Mouse (Mus musculus) stomach, embryonic 15.5 days (tissue): ENCODE results near the gene Bpifb3. TPM values are rescaled to one million over a fixed set of nuclear protein-coding genes. Genes with fewer than 3 reads are reported as not detected.

Experiments used
- ATAC-seq: fragments of 200-750 bp; cut with Nextera tagmentation; 2 replicates; pipeline ENCODE4 v1.8.0; 2017; ENCODE audit warnings: low read depth, moderate number of reproducible peaks, moderate TSS enrichment; ENCODE audit not compliant: insufficient read depth, low FRiP score
- H3K27ac ChIP-seq: fragments of 300-500 bp; sonication (generic); 2 replicates; pipeline ENCODE4 v1.5.1; 2015; ENCODE audit warnings: mild to moderate bottlenecking, inconsistent platforms
- H3K27me3 ChIP-seq: fragments of 300-500 bp; sonication (generic); replicated peaks from 2 replicates; pipeline ENCODE4 v1.6.1; 2015; ENCODE audit warnings: inconsistent platforms
- H3K36me3 ChIP-seq: fragments of 300-500 bp; sonication (generic); 2 replicates; pipeline ENCODE4 v1.6.1; 2015; ENCODE audit warnings: inconsistent platforms
- H3K4me1 ChIP-seq: fragments of 300-500 bp; sonication (generic); 2 replicates; pipeline ENCODE4 v1.6.1; 2015; ENCODE audit warnings: inconsistent platforms
- H3K4me2 ChIP-seq: fragments of 300-500 bp; sonication (generic); 2 replicates; pipeline ENCODE4 v1.6.1; 2015; ENCODE audit warnings: mild to moderate bottlenecking, inconsistent platforms
- H3K4me3 ChIP-seq: fragments of 300-500 bp; sonication (generic); replicated peaks from 2 replicates; pipeline ENCODE4 v1.5.1; 2015; ENCODE audit warnings: inconsistent platforms
- H3K9ac ChIP-seq: fragments of 300-500 bp; sonication (generic); 2 replicates; pipeline ENCODE4 v1.6.1; 2015; ENCODE audit warnings: inconsistent platforms
- H3K9me3 ChIP-seq: fragments of 300-500 bp; sonication (generic); 2 replicates; pipeline ENCODE4 v1.6.1; 2016; ENCODE audit warnings: inconsistent platforms
- WGBS: fragments of 180-500 bp; shearing (Covaris S2); methylation state at CpG from one replicate; pipeline ENCODE4 v1.1.7; 2015; 5-methylcytosine and 5-hydroxymethylcytosine counted together
- polyA plus RNA-seq: library from polyadenylated mRNA; unstranded; fragments of >200 nt; fragmentation: Nextera tagmentation; extraction: Ambion mirVana; gene quantifications from 2 replicates; pipeline ENCODE4 v1.2.1, GENCODE M21; 2015

Gene Bpifb3
- polyA plus RNA-seq, 1 experiment from 2014 or later: not detected

- Histone ChIP-seq H3K4me2 (no peak within 1 kb of the TSS), H3K27ac (no peak within 1 kb of the TSS), H3K4me1 (no peaks in the 10 kb centered on the region), H3K4me3 (no peak within 1 kb of the TSS), H3K9me3 (no peaks in the 10 kb centered on the region), H3K27me3 (no peaks in the 10 kb centered on the region), H3K9ac (no peak within 1 kb of the TSS), H3K36me3 (no peaks in the 10 kb centered on the region)
- no peak for ATAC-seq
- WGBS: 81% methylated on average over 5 of the region's 5 CpGs
These were observed 19.8 kb downstream of the Bpifb3 start, which contains the start of gene Bpifb4 for GRCm38 (mm10) chr2:153937843-153938242. Gene Bpifb4, plus strand, starts transcription at chr2:153938212.

- H3K4me3 ChIP-seq: no peak overlapping the region
- WGBS: 40% methylated on average over 3 of the region's 3 CpGs
- H3K27me3 ChIP-seq: no peaks in the 10 kb centered on the region
- H3K9ac ChIP-seq: no peak overlapping the region
- no peaks in the 10 kb centered on the region for H3K4me1 ChIP-seq
- no peak for ATAC-seq
- H3K9me3 ChIP-seq: no peaks in the 10 kb centered on the region
- H3K36me3 ChIP-seq: no peaks in the 10 kb centered on the region
- no peak overlapping the region for H3K4me2 ChIP-seq
- H3K27ac ChIP-seq: no peak overlapping the region
These were observed 25.5 kb downstream of the Bpifb3 start for GRCm38 (mm10) chr2:153943537-153943936.

GRCm38 (mm10) chr2:153944567-153944966 lies 26.5 kb downstream of the Bpifb3 start:
- Histone ChIP-seq H3K36me3 (no peaks in the 10 kb centered on the region), H3K27me3 (no peaks in the 10 kb centered on the region), H3K27ac (no peak overlapping the region), H3K9me3 (no peaks in the 10 kb centered on the region), H3K4me1 (no peaks in the 10 kb centered on the region), H3K9ac (no peak overlapping the region), H3K4me3 (no peak overlapping the region), H3K4me2 (no peak overlapping the region)
- ATAC-seq: peak; percentile 38; the same call in 1 of the 2 replicates
- 71% methylated on average over 8 of the region's 8 CpGs for WGBS

GRCm38 (mm10) chr2:153952897-153953296 lies 34.9 kb downstream of the Bpifb3 start:
- Histone ChIP-seq H3K36me3 (no peaks in the 10 kb centered on the region), H3K27me3 (no peaks in the 10 kb centered on the region), H3K4me1 (no peaks in the 10 kb centered on the region), H3K27ac (no peak overlapping the region), H3K9ac (no peak overlapping the region), H3K4me3 (no peak overlapping the region), H3K4me2 (no peak overlapping the region), H3K9me3 (no peaks in the 10 kb centered on the region)
- no peak for ATAC-seq
- 21% methylated on average over 6 of the region's 6 CpGs for WGBS

GRCm38 (mm10) chr2:153953836-153954235 lies 35.8 kb downstream of the Bpifb3 start:
- Histone ChIP-seq H3K4me1 (no peaks in the 10 kb centered on the region), H3K27me3 (no peaks in the 10 kb centered on the region), H3K9ac (no peak overlapping the region), H3K4me3 (no peak overlapping the region), H3K36me3 (no peaks in the 10 kb centered on the region), H3K4me2 (peak overlapping the region; percentile 32; the same call in 1 of the 2 replicates), H3K27ac (no peak overlapping the region), H3K9me3 (no peaks in the 10 kb centered on the region)
- ATAC-seq: no peak
- 6% methylated on average over 6 of the region's 6 CpGs for WGBS

GRCm38 (mm10) chr2:153962821-153963331 lies 44.8 kb downstream of the Bpifb3 start:
- no peak for ATAC-seq
- no peak overlapping the region for H3K9ac ChIP-seq
- H3K4me1 ChIP-seq: no peaks in the 10 kb centered on the region
- no peak overlapping the region for H3K4me2 ChIP-seq
- no peak overlapping the region for H3K27ac ChIP-seq
- no peaks in the 10 kb centered on the region for H3K9me3 ChIP-seq
- 64% methylated on average over 4 of the region's 4 CpGs for WGBS
- H3K36me3 ChIP-seq: no peaks in the 10 kb centered on the region
- no peak overlapping the region for H3K4me3 ChIP-seq
- no peaks in the 10 kb centered on the region for H3K27me3 ChIP-seq

- ATAC-seq: no peak
- no peak overlapping the region for H3K4me2 ChIP-seq
- no peak overlapping the region for H3K4me3 ChIP-seq
- H3K9me3 ChIP-seq: no peaks in the 10 kb centered on the region
- H3K36me3 ChIP-seq: no peaks in the 10 kb centered on the region
- H3K9ac ChIP-seq: no peak overlapping the region
- H3K27ac ChIP-seq: no peak overlapping the region
- 78% methylated on average over 1 of the region's 1 CpGs for WGBS
- H3K4me1 ChIP-seq: no peaks in the 10 kb centered on the region
- no peaks in the 10 kb centered on the region for H3K27me3 ChIP-seq
These were observed 45.3 kb downstream of the Bpifb3 start for GRCm38 (mm10) chr2:153963334-153963733.

- H3K9me3 ChIP-seq: no peaks in the 10 kb centered on the region
- H3K4me2 ChIP-seq: no peak overlapping the region
- H3K9ac ChIP-seq: no peak overlapping the region
- no peak overlapping the region for H3K4me3 ChIP-seq
- H3K27me3 ChIP-seq: no peaks in the 10 kb centered on the region
- H3K36me3 ChIP-seq: no peaks in the 10 kb centered on the region
- H3K27ac ChIP-seq: no peak overlapping the region
- 60% methylated on average over 5 of the region's 5 CpGs for WGBS
- no peak for ATAC-seq
- no peaks in the 10 kb centered on the region for H3K4me1 ChIP-seq
These were observed 52.2 kb downstream of the Bpifb3 start for GRCm38 (mm10) chr2:153970221-153970620.

GRCm38 (mm10) chr2:153974582-153974981 lies 56.6 kb downstream of the Bpifb3 start, which contains the start of gene Bpifa6:
Gene Bpifa6, plus strand, starts transcription at chr2:153974945.
- 64% methylated on average over 5 of the region's 5 CpGs for WGBS
- no peak for ATAC-seq
- Histone ChIP-seq H3K9me3 (no peaks in the 10 kb centered on the region), H3K9ac (no peak within 1 kb of the TSS), H3K4me1 (no peaks in the 10 kb centered on the region), H3K36me3 (no peaks in the 10 kb centered on the region), H3K27ac (no peak within 1 kb of the TSS), H3K4me3 (no peak within 1 kb of the TSS), H3K27me3 (no peaks in the 10 kb centered on the region), H3K4me2 (no peak within 1 kb of the TSS)

Other genes starting within 250 kb of the Bpifb3 start
- 0.06 and 0.10 TPM in 2 replicates for gene Dnmt3c, start 221.6 kb upstream of the Bpifb3 start, polyA plus RNA-seq
- gene Mapre1, start 177.0 kb upstream of the Bpifb3 start, polyA plus RNA-seq: 225 and 238 TPM in 2 replicates
- 0.15 and 0.18 TPM in 2 replicates for gene Efcab8, start 138.3 kb upstream of the Bpifb3 start, polyA plus RNA-seq
- not detected in 2 replicates for gene Sun5, start 47.1 kb upstream of the Bpifb3 start, polyA plus RNA-seq
- gene Bpifb2, start 43.2 kb upstream of the Bpifb3 start, polyA plus RNA-seq: not detected in 2 replicates
- not detected in 2 replicates for gene Bpifb6, start 17.8 kb upstream of the Bpifb3 start, polyA plus RNA-seq
- gene Bpifb4, start 20.0 kb downstream of the Bpifb3 start, polyA plus RNA-seq: not detected in 2 replicates
- 0.08 TPM in 1 of 2 replicates, not detected in the other for gene Bpifa6, start 56.7 kb downstream of the Bpifb3 start, polyA plus RNA-seq
- gene Bpifa2, start 90.0 kb downstream of the Bpifb3 start, polyA plus RNA-seq: not detected in 2 replicates
- not detected in 2 replicates for gene Bpifa3, start 212.1 kb downstream of the Bpifb3 start, polyA plus RNA-seq
- not detected in 2 replicates for gene Bpifa1, start 224.7 kb downstream of the Bpifb3 start, polyA plus RNA-seq
- gene Bpifa5, start 244.4 kb downstream of the Bpifb3 start, polyA plus RNA-seq: not detected in 2 replicates